Mouse (Mus musculus): Measurements from ENCODE around the gene Hdgf. TPM values are rescaled to one million over a fixed set of nuclear protein-coding genes. Genes with fewer than 3 reads are reported as not detected.

The Hdgf gene
- polyA plus RNA-seq, 1 experiment from 2014 or later, result 99.1 TPM

Other genes with a start within 250 kb of the Hdgf start
- gene Lrrc71, start 157.7 kb upstream of the Hdgf start, polyA plus RNA-seq (2014; fragmentation: Nextera tagmentation; extraction: Ambion mirVana), result 0.13 and 0.62 TPM in 2 replicates
- 0.74 and 0.94 TPM in 2 replicates for gene Ntrk1, start 111.2 kb upstream of the Hdgf start, polyA plus RNA-seq (2014; fragmentation: Nextera tagmentation; extraction: Ambion mirVana)
- 0.62 and 0.66 TPM in 2 replicates for gene Insrr, start 109.4 kb upstream of the Hdgf start, polyA plus RNA-seq (2014; fragmentation: Nextera tagmentation; extraction: Ambion mirVana)
- 5.2 and 6.0 TPM in 2 replicates for gene Pear1, start 82.0 kb upstream of the Hdgf start, polyA plus RNA-seq (2014; fragmentation: Nextera tagmentation; extraction: Ambion mirVana)
- not detected in 2 replicates for gene Sh2d2a, start 59.6 kb upstream of the Hdgf start, polyA plus RNA-seq (2014; fragmentation: Nextera tagmentation; extraction: Ambion mirVana)
- gene Prcc, start 20.7 kb upstream of the Hdgf start, polyA plus RNA-seq (2014; fragmentation: Nextera tagmentation; extraction: Ambion mirVana), result 16.1 and 18.5 TPM in 2 replicates
- gene Mrpl24, start 13.2 kb downstream of the Hdgf start, polyA plus RNA-seq (2014; fragmentation: Nextera tagmentation; extraction: Ambion mirVana), result 69.5 and 71.2 TPM in 2 replicates
- gene Isg20l2, start 24.0 kb downstream of the Hdgf start, polyA plus RNA-seq (2014; fragmentation: Nextera tagmentation; extraction: Ambion mirVana), result 17.9 and 20.0 TPM in 2 replicates
- gene Rrnad1, start 24.4 kb downstream of the Hdgf start, polyA plus RNA-seq (2014; fragmentation: Nextera tagmentation; extraction: Ambion mirVana), result 15.6 and 20.2 TPM in 2 replicates
- 32.8 and 35.9 TPM in 2 replicates for gene Crabp2, start 42.3 kb downstream of the Hdgf start, polyA plus RNA-seq (2014; fragmentation: Nextera tagmentation; extraction: Ambion mirVana)
- 23.1 and 27.8 TPM in 2 replicates for gene Nes, start 64.8 kb downstream of the Hdgf start, polyA plus RNA-seq (2014; fragmentation: Nextera tagmentation; extraction: Ambion mirVana)
- 13.5 and 21.9 TPM in 2 replicates for gene Bcan, start 93.9 kb downstream of the Hdgf start, polyA plus RNA-seq (2014; fragmentation: Nextera tagmentation; extraction: Ambion mirVana)
- 0.52 TPM in 1 of 2 replicates, not detected in the other for gene Hapln2, start 121.3 kb downstream of the Hdgf start, polyA plus RNA-seq (2014; fragmentation: Nextera tagmentation; extraction: Ambion mirVana)
- gene Gpatch4, start 136.8 kb downstream of the Hdgf start, polyA plus RNA-seq (2014; fragmentation: Nextera tagmentation; extraction: Ambion mirVana), result 22.9 and 25.2 TPM in 2 replicates
- 171 and 192 TPM in 2 replicates for gene Naxe, start 152.2 kb downstream of the Hdgf start, polyA plus RNA-seq (2014; fragmentation: Nextera tagmentation; extraction: Ambion mirVana)
- gene Ttc24, start 172.0 kb downstream of the Hdgf start, polyA plus RNA-seq (2014; fragmentation: Nextera tagmentation; extraction: Ambion mirVana), result not detected in 2 replicates
- gene Iqgap3, start 175.7 kb downstream of the Hdgf start, polyA plus RNA-seq (2014; fragmentation: Nextera tagmentation; extraction: Ambion mirVana), result 7.6 and 8.1 TPM in 2 replicates
- gene Mef2d, start 236.1 kb downstream of the Hdgf start, polyA plus RNA-seq (2014; fragmentation: Nextera tagmentation; extraction: Ambion mirVana), result 17.3 and 20.4 TPM in 2 replicates

All from forebrain, embryonic 14.5 days (tissue).